Mouse (Mus musculus) thymus, adult 2 months (tissue): Measurements from ENCODE around the gene 6430550D23Rik.

Experiments used
- CTCF ChIP-seq: fragments of 200-500 bp; IDR thresholded peaks from 2 replicates; pipeline ENCODE4 v1.5.1; 2012; ENCODE audit warnings: mild to moderate bottlenecking, control low read depth, low read length, moderate library complexity, borderline replicate concordance; ENCODE audit not compliant: control insufficient read depth, poor library complexity, insufficient read depth; ENCODE audit errors: extremely low read depth
- POLR2A ChIP-seq: fragments of 200-500 bp; IDR thresholded peaks from 2 replicates; pipeline ENCODE4 v1.6.1; 2012; ENCODE audit warnings: mild to moderate bottlenecking, low read length, control low read depth, moderate library complexity; ENCODE audit not compliant: control insufficient read depth, poor library complexity, insufficient read depth; ENCODE audit errors: extremely low read depth

DNA sequence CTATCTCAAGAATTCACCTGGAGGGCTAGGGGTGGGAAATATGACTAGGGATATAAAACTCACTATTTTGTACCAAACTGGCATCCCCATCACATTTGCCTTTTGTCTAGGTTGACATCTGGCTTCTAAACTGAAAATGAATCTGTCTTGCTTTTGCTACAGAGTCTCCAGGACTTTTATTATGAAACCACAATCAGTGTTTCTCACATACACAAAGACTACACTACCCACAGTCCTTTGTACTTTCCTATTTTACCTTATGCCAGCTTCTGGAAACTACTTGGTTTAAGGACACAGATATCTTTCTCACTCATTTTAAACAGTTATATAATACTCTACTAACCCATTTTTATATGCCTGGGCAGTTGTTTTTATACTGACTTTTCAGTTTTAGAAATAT, 17.7 kb upstream of the 6430550D23Rik start:
- TF ChIP-seq POLR2A (no peak), CTCF (no peak)
